Mouse (Mus musculus) hematopoietic stem cell, adult 5-6 weeks (primary cell): ENCODE data around the gene Vash2. TPM values are rescaled to one million over a fixed set of nuclear protein-coding genes. Genes with fewer than 3 reads are reported as not detected.
A peak's percentile ranks its signal among the peaks of the same experiment; 100 is the strongest.
"Not testable (repeated sequence)": the region's sequence is repeated elsewhere in the genome, so short reads cannot be mapped to it uniquely, and the experiment has no call there.

Experiments
- ATAC-seq, 2 experiments: fragments of 125-278 bp in 1 of 2; replicated peaks in 1 of 2; 2 replicates each; pipeline ENCODE4 v1.8.0; 2016 to 2017; ENCODE audit warnings: inconsistent platforms in 2 of 2, mild to moderate bottlenecking in 2 of 2, moderate number of reproducible peaks in 2 of 2, low read depth in 1 of 2, moderate TSS enrichment in 1 of 2; ENCODE audit not compliant: low FRiP score in 2 of 2, poor library complexity in 2 of 2, severe bottlenecking in 2 of 2, insufficient read depth in 1 of 2, low TSS enrichment in 1 of 2
- total RNA-seq: library from RNA; stranded (forward); fragments of 172-1452, 232-1000 nt; gene quantifications from 2 replicates; pipeline ENCODE4 v1.2.3, GENCODE M21; 2017

Gene Vash2
- total RNA-seq, 1 experiment from 2014 or later: not detected

GRCm38 (mm10) chr1:190944109-190944760, 34.9 kb downstream of the Vash2 start:
- ATAC-seq: peak; percentile 95 to 97

- ATAC-seq: no peak
Observed at GRCm38 (mm10) chr1:190939803-190940202, 39.3 kb downstream of the Vash2 start.

GRCm38 (mm10) chr1:190930181-190930580, 48.9 kb downstream of the Vash2 start:
- no peak for ATAC-seq

GRCm38 (mm10) chr1:190929010-190929695, 49.9 kb downstream of the Vash2 start:
- ATAC-seq: peak; percentile 18 to 19; a peak in 2 of 4 replicates

GRCm38 (mm10) chr1:190928370-190929009, 50.6 kb downstream of the Vash2 start:
- ATAC-seq: peak; percentile 98

- ATAC-seq: peak; percentile 24 to 30; a peak in 2 of 4 replicates
Observed at GRCm38 (mm10) chr1:190927751-190928369, 51.2 kb downstream of the Vash2 start.

- ATAC-seq: no peak
Observed at GRCm38 (mm10) chr1:190927311-190927710, 51.8 kb downstream of the Vash2 start.

GRCm38 (mm10) chr1:190924812-190925211, 54.3 kb downstream of the Vash2 start, which contains the start of gene Angel2:
Gene Angel2 (plus strand): TSS chr1:190925112.
- ATAC-seq: not testable (repeated sequence)

- ATAC-seq: no peak
Observed at GRCm38 (mm10) chr1:190919725-190920469, 59.2 kb downstream of the Vash2 start.

- no peak for ATAC-seq
Observed at GRCm38 (mm10) chr1:190918938-190919337, 60.2 kb downstream of the Vash2 start.

- ATAC-seq: no peak
Observed at GRCm38 (mm10) chr1:190912623-190913022, 66.5 kb downstream of the Vash2 start.

- ATAC-seq: peak; percentile 66 to 72
Observed at GRCm38 (mm10) chr1:190911415-190912123, 67.5 kb downstream of the Vash2 start, which contains the start of gene Rps6kc1. Gene Rps6kc1 (minus strand): TSS chr1:190911770.

- ATAC-seq: 0 out of 4 replicates have a peak, but pooled peaks of 1 of the 2 experiments have one; percentile 13
Observed at GRCm38 (mm10) chr1:190910836-190911235, 68.3 kb downstream of the Vash2 start.

GRCm38 (mm10) chr1:190904714-190905113, 74.4 kb downstream of the Vash2 start:
- ATAC-seq: no peak

GRCm38 (mm10) chr1:190904136-190904535, 75.0 kb downstream of the Vash2 start:
- ATAC-seq: no peak

- ATAC-seq: no peak
Observed at GRCm38 (mm10) chr1:190901082-190901481, 78.0 kb downstream of the Vash2 start.
